Mouse (Mus musculus) megakaryocyte, embryonic 14.5 days (primary cell): ENCODE data around the gene Pde7b. TPM values are rescaled to one million over a fixed set of nuclear protein-coding genes. Genes with fewer than 3 reads are reported as not detected.

Source experiments
- H3K27me3 ChIP-seq: replicated peaks from 2 replicates; pipeline ENCODE3; 2012; ENCODE audit warnings: inconsistent platforms
- H3K36me3 ChIP-seq: replicated peaks from 2 replicates; pipeline ENCODE3; 2012; ENCODE audit warnings: low read length, inconsistent platforms, mixed read lengths
- H3K4me1 ChIP-seq: 2 replicates; pipeline ENCODE4 v1.6.1; 2012; ENCODE audit warnings: inconsistent platforms
- H3K4me3 ChIP-seq: replicated peaks from 2 replicates; pipeline ENCODE3; 2012; ENCODE audit warnings: moderate library complexity, mild to moderate bottlenecking, inconsistent platforms
- H3K9me3 ChIP-seq: 2 replicates; pipeline ENCODE4 v1.6.1; 2012; ENCODE audit warnings: inconsistent platforms
- FLI1 ChIP-seq: IDR thresholded peaks from 2 replicates; pipeline ENCODE4 v1.6.1; 2012; ENCODE audit warnings: low read length, inconsistent platforms, mixed read lengths
- GATA1 ChIP-seq: IDR thresholded peaks from 3 replicates; pipeline ENCODE4 v1.6.1; 2012; ENCODE audit warnings: mixed read lengths, low read length, inconsistent platforms, borderline replicate concordance
- polyA plus RNA-seq: library from polyadenylated mRNA; stranded (reverse); fragments of >175 nt; gene quantifications from 2 replicates; pipeline ENCODE4 v1.2.3, GENCODE M21; 2012; ENCODE audit warnings: low replicate concordance; ENCODE audit not compliant: insufficient read depth

Gene Pde7b
- polyA plus RNA-seq, 1 experiment: 0.68 TPM

DNA sequence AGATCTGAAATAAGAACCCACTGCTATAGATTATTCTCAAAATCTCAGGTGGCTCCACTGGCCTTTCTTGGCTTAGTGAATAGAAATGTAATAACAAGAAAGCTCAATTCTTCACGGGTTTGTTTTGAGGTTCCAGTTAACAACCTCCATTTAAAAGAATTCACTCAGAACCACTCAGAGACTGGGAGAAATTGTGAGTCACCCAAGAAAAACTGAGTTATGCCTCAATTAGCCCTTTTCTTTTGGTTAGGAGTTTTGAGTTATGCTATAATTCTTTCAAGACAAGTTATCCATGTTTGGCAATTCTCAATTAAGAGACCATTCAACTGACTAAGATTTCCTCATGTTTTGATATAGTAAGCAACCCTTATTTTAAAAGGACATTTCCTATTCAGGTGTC, 260.9 kb downstream of the Pde7b start:
- no peaks in the 10 kb centered on the region for H3K36me3 ChIP-seq
- H3K4me3 ChIP-seq: no peak overlapping the region

GRCm38 (mm10) chr10:20462596-20462995, 262.3 kb downstream of the Pde7b start:
- peaks cover 28% of the 10 kb centered on the region for H3K4me1 ChIP-seq
- TF ChIP-seq FLI1 (no peak), GATA1 (no peak)
- no peaks in the 10 kb centered on the region for H3K9me3 ChIP-seq
- no peaks in the 10 kb centered on the region for H3K36me3 ChIP-seq
- no peaks in the 10 kb centered on the region for H3K27me3 ChIP-seq
- H3K4me3 ChIP-seq: no peak overlapping the region

More for the DNA sequence above, 260.9 kb downstream of the Pde7b start:
- Histone ChIP-seq H3K9me3 (no peaks in the 10 kb centered on the region), H3K4me1 (peaks cover 28% of the 10 kb centered on the region), H3K27me3 (no peaks in the 10 kb centered on the region)
- TF ChIP-seq GATA1: no peak
- no peak for TF ChIP-seq FLI1

DNA sequence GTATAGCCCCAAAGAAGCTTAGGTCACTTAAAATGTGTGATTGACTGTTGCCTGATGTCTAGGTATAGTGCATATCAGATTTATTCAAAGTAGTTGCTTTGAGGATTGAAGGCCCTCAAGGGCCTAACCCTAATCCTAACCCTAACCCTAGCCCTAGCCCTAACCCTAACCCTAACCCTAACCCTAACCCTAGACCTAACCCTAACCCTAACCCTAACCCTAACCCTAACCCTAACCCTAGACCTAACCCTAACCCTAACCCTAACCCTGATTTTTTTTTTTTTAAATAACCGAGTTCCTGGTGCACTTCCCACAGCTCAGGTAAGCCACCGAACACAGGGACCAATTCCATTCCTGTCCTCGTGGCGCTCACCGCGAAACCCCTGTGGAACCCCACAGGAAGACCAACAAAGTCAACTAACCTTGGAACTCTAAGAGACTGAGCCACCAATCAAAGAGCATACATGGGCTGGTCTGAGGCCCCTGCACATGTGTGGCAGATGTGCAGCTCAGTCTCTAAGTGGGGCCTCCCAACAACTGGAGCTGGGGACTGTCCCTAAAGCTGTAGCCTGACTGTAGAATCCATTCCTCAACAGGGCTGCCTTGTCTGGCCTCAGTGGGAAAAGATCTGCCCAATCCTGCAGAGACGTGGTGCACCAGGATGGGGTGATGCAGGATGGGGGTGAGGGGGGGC, 265.1 kb downstream of the Pde7b start:
- no peaks in the 10 kb centered on the region for H3K36me3 ChIP-seq
- TF ChIP-seq FLI1 (no peak), GATA1 (no peak)
- no peaks in the 10 kb centered on the region for H3K27me3 ChIP-seq
- H3K4me1 ChIP-seq: peaks cover 26% of the 10 kb centered on the region
- H3K9me3 ChIP-seq: no peaks in the 10 kb centered on the region
- H3K4me3 ChIP-seq: no peak overlapping the region

- Histone ChIP-seq H3K36me3 (no peaks in the 10 kb centered on the region), H3K4me3 (no peak overlapping the region), H3K27me3 (no peaks in the 10 kb centered on the region), H3K4me1 (peaks cover 23% of the 10 kb centered on the region), H3K9me3 (no peaks in the 10 kb centered on the region)
- TF ChIP-seq GATA1 (no peak), FLI1 (no peak)
Measured at GRCm38 (mm10) chr10:20459160-20459559, 265.7 kb downstream of the Pde7b start.

DNA sequence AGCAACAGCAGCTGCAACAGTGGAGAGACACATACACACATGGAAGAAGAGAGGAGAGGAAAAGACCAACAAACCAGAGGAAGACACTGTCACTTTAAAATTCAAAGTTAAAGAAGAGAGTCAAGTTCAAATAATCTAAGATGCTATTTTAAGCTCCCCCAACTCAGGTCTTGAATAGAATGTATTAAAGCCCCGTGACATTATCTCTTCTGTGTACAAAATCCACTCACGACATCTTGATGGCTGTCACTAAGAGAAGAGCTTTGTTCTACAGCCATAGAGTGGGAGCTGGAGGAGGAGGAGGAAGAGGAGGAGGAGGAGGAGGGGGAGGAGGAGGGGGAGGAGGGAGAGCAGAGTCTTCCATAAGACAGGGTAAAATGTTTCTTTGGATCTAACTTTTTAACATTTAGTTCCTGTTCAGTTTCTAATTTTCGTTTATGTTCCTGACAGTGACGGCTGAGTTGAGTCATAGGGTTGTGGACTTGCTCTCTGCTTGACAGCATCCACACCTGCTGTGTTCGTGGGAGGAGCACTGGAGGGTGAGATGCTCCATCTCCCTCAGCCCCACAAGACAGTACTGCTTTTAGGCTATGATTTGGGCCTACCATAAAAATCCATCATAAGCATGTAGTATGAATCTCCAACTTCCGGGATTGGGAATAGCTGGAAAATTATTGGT, 270.4 kb downstream of the Pde7b start:
- no peaks in the 10 kb centered on the region for H3K36me3 ChIP-seq
- TF ChIP-seq FLI1 (no peak), GATA1 (no peak)
- no peaks in the 10 kb centered on the region for H3K27me3 ChIP-seq
- no peaks in the 10 kb centered on the region for H3K9me3 ChIP-seq
- H3K4me3 ChIP-seq: no peak overlapping the region
- 0 out of 2 replicates have a peak, but pooled peaks cover 4% of the 10 kb centered on the region for H3K4me1 ChIP-seq

DNA sequence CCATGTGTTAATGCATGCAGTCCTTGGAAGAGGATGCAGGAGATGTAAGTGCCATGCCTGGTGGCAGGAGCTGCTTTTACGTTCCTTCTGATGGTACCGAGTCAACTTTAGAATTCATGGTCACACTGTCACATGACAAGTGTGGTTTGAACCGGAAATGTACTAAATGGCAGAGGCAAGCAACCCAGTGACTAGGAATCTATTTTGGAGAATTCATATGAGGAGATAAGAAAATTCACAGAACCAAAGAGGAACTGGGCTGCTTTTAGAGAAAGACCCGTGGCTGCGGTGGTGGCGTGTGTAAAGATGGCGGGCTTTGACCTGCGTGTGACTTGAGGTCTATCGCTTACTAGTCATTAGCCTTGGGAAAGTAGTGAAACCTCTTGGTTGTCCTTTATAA, 287.4 kb downstream of the Pde7b start:
- H3K36me3 ChIP-seq: peaks cover 7% of the 10 kb centered on the region

GRCm38 (mm10) chr10:20437021-20437420, 287.9 kb downstream of the Pde7b start:
- peak overlapping the region; percentile 81 for H3K4me3 ChIP-seq
- peaks cover 34% of the 10 kb centered on the region for H3K4me1 ChIP-seq
- TF ChIP-seq FLI1: no peak
- no peak for TF ChIP-seq GATA1
- no peaks in the 10 kb centered on the region for H3K9me3 ChIP-seq
- no peaks in the 10 kb centered on the region for H3K27me3 ChIP-seq
- peaks cover 7% of the 10 kb centered on the region for H3K36me3 ChIP-seq

More for the DNA sequence above, 287.4 kb downstream of the Pde7b start:
- TF ChIP-seq FLI1: no peak
- TF ChIP-seq GATA1: no peak
- Histone ChIP-seq H3K9me3 (no peaks in the 10 kb centered on the region), H3K4me3 (peak overlapping the region; percentile 81), H3K4me1 (peaks cover 34% of the 10 kb centered on the region), H3K27me3 (no peaks in the 10 kb centered on the region)

GRCm38 (mm10) chr10:20435913-20436312, 289.0 kb downstream of the Pde7b start:
- Histone ChIP-seq H3K4me1 (peaks cover 38% of the 10 kb centered on the region), H3K27me3 (peaks cover 5% of the 10 kb centered on the region), H3K4me3 (no peak overlapping the region), H3K9me3 (no peaks in the 10 kb centered on the region), H3K36me3 (peaks cover 10% of the 10 kb centered on the region)
- TF ChIP-seq GATA1 (no peak), FLI1 (no peak)

DNA sequence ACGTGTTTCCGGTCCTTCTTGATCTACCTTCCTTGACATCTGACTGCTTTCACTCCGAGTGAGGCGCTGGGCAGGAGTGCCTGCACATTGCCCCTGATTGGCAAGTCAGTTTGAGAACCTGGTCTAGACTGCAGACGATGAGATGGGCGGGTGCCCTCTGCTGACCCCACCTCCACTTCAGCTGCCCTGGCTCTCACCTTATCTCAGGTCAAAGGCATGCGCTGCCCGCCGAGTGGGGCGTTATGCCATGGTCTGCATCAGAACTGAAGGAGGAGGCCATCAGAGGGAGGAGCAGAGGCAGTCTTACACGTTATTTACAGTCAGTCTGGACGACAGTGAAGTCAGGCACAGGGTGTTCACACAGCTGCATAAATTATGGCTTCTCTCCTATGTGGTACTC, 293.5 kb downstream of the Pde7b start:
- TF ChIP-seq GATA1 (no peak), FLI1 (no peak)
- peaks cover 18% of the 10 kb centered on the region for H3K4me1 ChIP-seq

DNA sequence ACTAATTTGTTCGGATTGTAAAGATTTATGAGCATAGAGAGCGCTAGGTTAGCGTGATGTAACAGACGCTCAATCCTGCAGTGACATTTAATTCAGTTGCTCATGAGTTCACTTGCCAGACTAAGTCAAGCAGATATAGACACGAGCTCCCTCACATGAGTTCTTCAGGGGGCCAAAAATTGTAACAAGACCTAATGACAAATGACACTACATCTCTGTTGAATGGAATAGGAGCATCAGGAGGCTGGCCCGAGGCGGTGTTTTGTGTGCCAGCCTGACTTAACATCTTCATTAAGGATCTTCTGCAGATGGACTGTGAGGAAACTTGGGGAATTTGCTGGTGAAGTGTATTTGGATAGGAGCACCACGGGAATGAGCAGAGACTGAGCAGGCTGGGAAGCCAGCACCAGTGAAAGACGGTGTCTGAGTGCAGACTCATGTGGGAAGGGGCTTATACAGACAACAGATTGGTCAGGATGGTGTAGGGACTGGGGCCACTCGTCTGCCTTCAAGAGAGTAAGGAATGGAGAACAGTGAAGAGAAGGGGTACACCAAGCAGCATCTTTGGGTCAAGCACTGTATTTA, 303.5 kb downstream of the Pde7b start:
- Histone ChIP-seq H3K9me3 (no peaks in the 10 kb centered on the region), H3K27me3 (no peaks in the 10 kb centered on the region), H3K36me3 (peaks cover 6% of the 10 kb centered on the region), H3K4me1 (peaks cover 15% of the 10 kb centered on the region), H3K4me3 (no peak overlapping the region)
- no peak for TF ChIP-seq FLI1
- TF ChIP-seq GATA1: no peak

More for the DNA sequence above, 293.5 kb downstream of the Pde7b start:
- H3K9me3 ChIP-seq: no peaks in the 10 kb centered on the region
- H3K4me3 ChIP-seq: no peak overlapping the region
- peaks cover 7% of the 10 kb centered on the region for H3K27me3 ChIP-seq
- H3K36me3 ChIP-seq: peaks cover 10% of the 10 kb centered on the region
